Mouse (Mus musculus): Measurements from ENCODE around the gene Sun1. TPM values are rescaled to one million over a fixed set of nuclear protein-coding genes. Genes with fewer than 3 reads are reported as not detected.

Sun1 gene
- total RNA-seq, 2 experiments from 2014 or later, result 89.3 to 92.9 TPM

Other genes with a start within 250 kb of the Sun1 start
- not detected in 2 replicates for gene Pdgfa, start 203.3 kb upstream of the Sun1 start, total RNA-seq (2014; fragmentation: Nextera tagmentation)
- gene Pdgfa, start 203.3 kb upstream of the Sun1 start, total RNA-seq (2017), result 1.5 TPM in 1 of 2 replicates, not detected in the other
- gene Prkar1b, start 50.6 kb upstream of the Sun1 start, total RNA-seq (2014; fragmentation: Nextera tagmentation), result 3.1 TPM in 1 of 2 replicates, not detected in the other
- gene Prkar1b, start 50.6 kb upstream of the Sun1 start, total RNA-seq (2017), result not detected in 2 replicates
- gene Dnaaf5, start 50.4 kb upstream of the Sun1 start, total RNA-seq (2014; fragmentation: Nextera tagmentation), result 21.5 and 23.3 TPM in 2 replicates
- 8.3 and 9.5 TPM in 2 replicates for gene Dnaaf5, start 50.4 kb upstream of the Sun1 start, total RNA-seq (2017)
- gene Get4, start 51.7 kb downstream of the Sun1 start, total RNA-seq (2014; fragmentation: Nextera tagmentation), result 57.7 and 80.8 TPM in 2 replicates
- 19.5 and 38.6 TPM in 2 replicates for gene Get4, start 51.7 kb downstream of the Sun1 start, total RNA-seq (2017)
- gene Adap1, start 125.0 kb downstream of the Sun1 start, total RNA-seq (2014; fragmentation: Nextera tagmentation), result 6.0 and 14.7 TPM in 2 replicates
- 3.0 and 8.0 TPM in 2 replicates for gene Adap1, start 125.0 kb downstream of the Sun1 start, total RNA-seq (2017)
- gene Cox19, start 150.8 kb downstream of the Sun1 start, total RNA-seq (2014; fragmentation: Nextera tagmentation), result 40.4 and 41.7 TPM in 2 replicates
- 27.4 and 43.8 TPM in 2 replicates for gene Cox19, start 150.8 kb downstream of the Sun1 start, total RNA-seq (2017)
- gene Cyp2w1, start 152.0 kb downstream of the Sun1 start, total RNA-seq (2014; fragmentation: Nextera tagmentation), result not detected in 2 replicates
- gene Cyp2w1, start 152.0 kb downstream of the Sun1 start, total RNA-seq (2017), result not detected in 2 replicates
- 7.5 and 7.9 TPM in 2 replicates for gene Gpr146, start 177.1 kb downstream of the Sun1 start, total RNA-seq (2014; fragmentation: Nextera tagmentation)
- 5.3 and 6.0 TPM in 2 replicates for gene Gpr146, start 177.1 kb downstream of the Sun1 start, total RNA-seq (2017)
- 0.79 TPM in 1 of 2 replicates, not detected in the other for gene C130050O18Rik, start 204.6 kb downstream of the Sun1 start, total RNA-seq (2014; fragmentation: Nextera tagmentation)
- gene C130050O18Rik, start 204.6 kb downstream of the Sun1 start, total RNA-seq (2017), result 0.08 TPM in 1 of 2 replicates, not detected in the other
- gene Gper1, start 222.5 kb downstream of the Sun1 start, total RNA-seq (2014; fragmentation: Nextera tagmentation), result not detected in 2 replicates
- gene Gper1, start 222.5 kb downstream of the Sun1 start, total RNA-seq (2017), result not detected in 2 replicates